Mouse (Mus musculus) embryonic facial prominence, embryonic 11.5 days (tissue): ENCODE measurements around the gene Dzip1l. TPM values are rescaled to one million over a fixed set of nuclear protein-coding genes. Genes with fewer than 3 reads are reported as not detected.
"Not testable (repeated sequence)": the region's sequence is repeated elsewhere in the genome, so short reads cannot be mapped to it uniquely, and the experiment has no call there.

ENCODE experiments used
- ATAC-seq: fragments of 200-750 bp; cut with Nextera tagmentation; replicated peaks from 2 replicates; pipeline ENCODE4 v1.8.0; 2017; ENCODE audit warnings: low read depth; ENCODE audit not compliant: insufficient number of reproducible peaks, low FRiP score, low TSS enrichment
- DNase-seq: peaks from one replicate; pipeline ENCODE4 v3.0.0-alpha.2; 2015; ENCODE audit warnings: low spot score
- H3K27ac ChIP-seq: fragments of 300-500 bp; sonication (generic); replicated peaks from 2 replicates; pipeline ENCODE4 v1.5.1; 2014; ENCODE audit warnings: mild to moderate bottlenecking, low read depth, low read length, control low read depth
- H3K27me3 ChIP-seq: fragments of 300-500 bp; sonication (generic); 2 replicates; pipeline ENCODE4 v1.6.1; 2014; ENCODE audit warnings: mild to moderate bottlenecking, low read length, moderate library complexity, mixed read lengths; ENCODE audit not compliant: control insufficient read depth, insufficient read depth
- H3K36me3 ChIP-seq: fragments of 300-500 bp; sonication (generic); replicated peaks from 2 replicates; pipeline ENCODE4 v1.6.1; 2014; ENCODE audit warnings: low read depth, mild to moderate bottlenecking, low read length, moderate library complexity, mixed read lengths; ENCODE audit not compliant: control insufficient read depth, insufficient read depth
- H3K4me1 ChIP-seq: fragments of 300-500 bp; sonication (generic); 2 replicates; pipeline ENCODE4 v1.6.1; 2014; ENCODE audit warnings: low read length, mixed read lengths; ENCODE audit not compliant: control insufficient read depth, insufficient read depth
- H3K4me2 ChIP-seq: fragments of 300-500 bp; sonication (generic); 2 replicates; pipeline ENCODE4 v1.6.1; 2014; ENCODE audit warnings: low read depth, mild to moderate bottlenecking, control low read depth, low read length, moderate library complexity
- H3K4me3 ChIP-seq: fragments of 300-500 bp; sonication (generic); 2 replicates; pipeline ENCODE4 v1.5.1; 2014; ENCODE audit warnings: low read depth, low read length, control low read depth
- H3K9ac ChIP-seq: fragments of 300-500 bp; sonication (generic); replicated peaks from 2 replicates; pipeline ENCODE4 v1.6.1; 2014; ENCODE audit warnings: mild to moderate bottlenecking, control low read depth, low read length
- H3K9me3 ChIP-seq: fragments of 300-500 bp; sonication (generic); replicated peaks from 2 replicates; pipeline ENCODE4 v1.6.1; 2016; ENCODE audit warnings: mild to moderate bottlenecking, low read length, inconsistent platforms, mixed read lengths; ENCODE audit not compliant: control insufficient read depth
- WGBS: fragments of 180-500 bp; shearing (Covaris S2); extraction: QIAGEN DNeasy Blood & Tissue Kit; methylation state at CpG from one replicate; pipeline ENCODE4 v1.1.7; 2014; 5-methylcytosine and 5-hydroxymethylcytosine counted together
- polyA plus RNA-seq: library from polyadenylated mRNA; unstranded; fragments of >200 nt; fragmentation: Nextera tagmentation; extraction: Ambion mirVana; gene quantifications from 2 replicates; pipeline ENCODE4 v1.2.1, GENCODE M21; 2014

The Dzip1l gene
- polyA plus RNA-seq = 12.0 and 14.8 TPM in 2 replicates

- Histone ChIP-seq H3K27ac (peak within 1 kb of the TSS; percentile 90), H3K9me3 (no peaks in the 10 kb centered on the region), H3K4me2 (peak within 1 kb of the TSS; percentile 78), H3K27me3 (no peaks in the 10 kb centered on the region), H3K9ac (peak within 1 kb of the TSS; percentile 80), H3K4me1 (no peaks in the 10 kb centered on the region), H3K36me3 (no peaks in the 10 kb centered on the region), H3K4me3 (peak within 1 kb of the TSS; percentile 56)
- DNase-seq = peak; percentile 86
- peak; percentile 87 for ATAC-seq
- WGBS = under 1% methylated on average over 44 of the region's 44 CpGs
These were observed at the start of gene Dzip1l for GRCm38 (mm10) chr9:99629281-99630011. Dzip1l (plus strand) TSS chr9:99629496.

- DNase-seq (peak; percentile 66), ATAC-seq (no peak)
- Histone ChIP-seq H3K9ac (no peak overlapping the region), H3K36me3 (peaks cover 6% of the 10 kb centered on the region), H3K4me2 (no peak overlapping the region), H3K4me1 (no peaks in the 10 kb centered on the region), H3K4me3 (no peak overlapping the region), H3K27ac (no peak overlapping the region), H3K27me3 (no peaks in the 10 kb centered on the region), H3K9me3 (no peaks in the 10 kb centered on the region)
- WGBS = 56% methylated on average over 2 of the region's 2 CpGs
These were observed 48.6 kb upstream of the Dzip1l start for GRCm38 (mm10) chr9:99580655-99581054.

GRCm38 (mm10) chr9:99587505-99588202 is 41.6 kb upstream of the Dzip1l start:
- H3K4me1 ChIP-seq = no peaks in the 10 kb centered on the region
- ATAC-seq (peak; percentile 62; the same call in 1 of the 2 replicates), DNase-seq (peak; percentile 82)
- H3K27me3 ChIP-seq = no peaks in the 10 kb centered on the region
- H3K9ac ChIP-seq = no peak overlapping the region
- H3K4me2 ChIP-seq = no peak overlapping the region
- no peak overlapping the region for H3K4me3 ChIP-seq
- 24% methylated on average over 8 of the region's 8 CpGs for WGBS
- no peak overlapping the region for H3K27ac ChIP-seq
- peaks cover 6% of the 10 kb centered on the region for H3K36me3 ChIP-seq
- H3K9me3 ChIP-seq = no peaks in the 10 kb centered on the region

DNA sequence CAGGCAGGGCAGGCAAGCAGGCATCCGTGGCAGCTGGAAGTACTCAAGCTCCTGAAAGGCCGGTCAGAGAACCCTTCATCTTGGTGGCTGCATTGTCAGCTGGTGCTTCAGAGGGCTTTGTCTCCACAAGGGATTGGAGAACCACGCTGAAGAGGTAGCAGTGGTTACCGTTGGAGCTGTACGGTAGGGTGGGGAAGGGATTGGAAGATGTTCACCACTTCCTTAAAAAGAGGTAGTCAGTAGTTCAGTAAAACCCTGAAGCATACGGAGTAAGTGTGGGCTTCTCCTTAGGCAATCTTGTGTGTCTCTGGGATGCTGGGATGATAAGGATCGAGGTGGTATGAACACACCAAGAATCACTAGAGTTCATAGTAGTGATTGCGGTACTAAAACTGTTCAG is 38.2 kb upstream of the Dzip1l start:
- no peaks in the 10 kb centered on the region for H3K9me3 ChIP-seq
- ATAC-seq = no peak
- 73% methylated on average over 8 of the region's 8 CpGs for WGBS
- no peak overlapping the region for H3K4me2 ChIP-seq
- H3K27ac ChIP-seq = no peak overlapping the region
- H3K4me3 ChIP-seq = no peak overlapping the region
- H3K36me3 ChIP-seq = no peaks in the 10 kb centered on the region
- no peaks in the 10 kb centered on the region for H3K4me1 ChIP-seq
- no peak for DNase-seq
- no peaks in the 10 kb centered on the region for H3K27me3 ChIP-seq
- no peak overlapping the region for H3K9ac ChIP-seq

GRCm38 (mm10) chr9:99599127-99599526 is 30.2 kb upstream of the Dzip1l start:
- not testable (repeated sequence) for H3K27me3 ChIP-seq, H3K36me3 ChIP-seq, H3K4me2 ChIP-seq, H3K9ac ChIP-seq, H3K9me3 ChIP-seq, H3K27ac ChIP-seq, DNase-seq, H3K4me1 ChIP-seq, H3K4me3 ChIP-seq, ATAC-seq
- 95% methylated on average over 6 of the region's 6 CpGs for WGBS

DNA sequence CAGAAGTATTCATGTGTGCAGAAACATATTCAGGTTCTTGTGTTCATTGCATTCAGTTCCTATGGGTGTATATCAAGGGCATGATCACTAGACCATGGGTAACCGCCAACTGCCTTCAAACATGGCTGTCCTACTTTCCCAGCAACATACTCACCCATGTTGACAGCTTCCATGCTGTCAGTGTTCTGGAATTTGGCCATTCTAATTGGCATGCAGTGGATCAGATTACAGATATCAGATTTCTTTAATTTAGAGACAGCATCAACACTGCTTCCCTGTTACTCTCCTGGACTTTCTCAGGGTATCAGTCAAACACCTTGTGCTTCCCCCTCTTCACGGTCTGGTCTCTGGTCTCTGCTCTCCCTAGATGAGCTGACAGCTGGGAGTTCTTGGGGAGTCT is 25.7 kb upstream of the Dzip1l start:
- Histone ChIP-seq H3K36me3 (no peaks in the 10 kb centered on the region), H3K4me1 (no peaks in the 10 kb centered on the region), H3K9me3 (no peaks in the 10 kb centered on the region), H3K4me3 (no peak overlapping the region), H3K9ac (no peak overlapping the region), H3K27ac (no peak overlapping the region), H3K4me2 (no peak overlapping the region), H3K27me3 (no peaks in the 10 kb centered on the region)
- WGBS = 55% methylated on average over 2 of the region's 2 CpGs
- DNase-seq (peak; percentile 25), ATAC-seq (no peak)

DNA sequence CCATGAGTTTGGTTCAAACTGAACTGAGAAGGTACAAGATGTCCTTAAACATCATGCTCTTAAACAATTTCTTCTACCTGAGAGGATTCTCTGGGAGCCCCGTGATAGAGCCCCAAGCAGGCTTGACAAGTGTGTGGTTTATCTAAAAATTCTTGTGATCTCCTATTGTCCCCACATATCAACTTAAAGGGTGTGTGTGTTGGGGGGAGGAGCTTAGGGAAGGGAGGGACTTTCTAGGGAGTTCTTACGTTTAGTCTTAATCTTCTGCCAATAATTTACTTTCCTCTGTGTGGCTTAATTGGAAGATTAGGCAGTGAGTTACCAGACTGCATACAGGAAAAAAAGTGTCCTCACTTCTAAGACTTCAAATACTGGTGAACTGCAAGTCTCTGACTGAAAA is 17.1 kb upstream of the Dzip1l start, which contains the start of gene A4gnt:
Gene A4gnt, plus strand, starts transcription at position 301 of the 400 bp plus-strand sequence.
- 55% methylated on average over 2 of the region's 2 CpGs for WGBS
- Histone ChIP-seq H3K9me3 (no peaks in the 10 kb centered on the region), H3K36me3 (no peaks in the 10 kb centered on the region), H3K4me3 (no peak within 1 kb of the TSS), H3K4me1 (no peaks in the 10 kb centered on the region), H3K9ac (no peak within 1 kb of the TSS), H3K27ac (no peak within 1 kb of the TSS), H3K4me2 (no peak within 1 kb of the TSS), H3K27me3 (no peaks in the 10 kb centered on the region)
- DNase-seq (no peak), ATAC-seq (no peak)

DNA sequence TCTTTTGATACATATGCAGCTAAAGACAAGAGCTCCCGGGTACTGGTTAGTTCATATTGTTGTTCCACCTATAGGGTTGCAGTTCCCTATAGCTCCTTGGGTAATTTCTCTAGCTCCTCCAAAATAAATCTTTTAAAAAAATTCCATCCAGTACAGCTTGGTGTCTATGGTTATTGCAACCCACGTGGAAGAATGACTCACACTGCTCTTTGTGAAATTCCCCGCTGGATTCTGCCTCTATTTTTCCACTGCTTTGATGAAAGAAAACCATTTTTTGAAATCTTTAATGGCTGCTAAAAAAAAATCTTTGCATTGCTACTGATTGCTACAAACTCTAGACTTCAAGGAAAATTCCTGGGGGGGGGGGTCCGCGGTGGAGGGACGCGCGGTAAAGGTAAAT is 9.6 kb upstream of the Dzip1l start:
- Histone ChIP-seq H3K9ac (no peak overlapping the region), H3K27ac (no peak overlapping the region), H3K4me3 (no peak overlapping the region), H3K27me3 (no peaks in the 10 kb centered on the region), H3K4me1 (no peaks in the 10 kb centered on the region), H3K4me2 (no peak overlapping the region), H3K9me3 (no peaks in the 10 kb centered on the region), H3K36me3 (no peaks in the 10 kb centered on the region)
- no peak for ATAC-seq
- no peak for DNase-seq
- WGBS = 90% methylated on average over 8 of the region's 8 CpGs
